Mouse (Mus musculus) midbrain, embryonic 13.5 days (tissue): ENCODE measurements at regions not wholly inside any gene's neighbourhood (a gene's known extent, or its start where the extent isn't known, plus 50 kb on each side); places are given as distances from the start of the nearest gene placed in this dataset.

Experiments
- ATAC-seq: fragments of 200-750 bp; cut with Nextera tagmentation; 2 replicates; pipeline ENCODE4 v1.8.0; 2017; ENCODE audit warnings: mild to moderate bottlenecking, moderate TSS enrichment, moderate library complexity
- H3K27ac ChIP-seq: fragments of 300-500 bp; sonication (generic); 2 replicates; pipeline ENCODE4 v1.5.1; 2015; ENCODE audit warnings: inconsistent platforms, mild to moderate bottlenecking, moderate library complexity
- H3K27me3 ChIP-seq: fragments of 300-500 bp; sonication (generic); 2 replicates; pipeline ENCODE4 v1.6.1; 2015; ENCODE audit warnings: mild to moderate bottlenecking, inconsistent platforms
- H3K36me3 ChIP-seq: fragments of 300-500 bp; sonication (generic); 2 replicates; pipeline ENCODE4 v1.6.1; 2015; ENCODE audit warnings: mild to moderate bottlenecking, inconsistent platforms
- H3K4me1 ChIP-seq: fragments of 300-500 bp; sonication (generic); replicated peaks from 2 replicates; pipeline ENCODE4 v1.6.1; 2015; ENCODE audit warnings: inconsistent platforms
- H3K4me2 ChIP-seq: fragments of 300-500 bp; sonication (generic); replicated peaks from 2 replicates; pipeline ENCODE4 v1.6.1; 2015; ENCODE audit warnings: moderate library complexity, mild to moderate bottlenecking, inconsistent platforms
- H3K4me3 ChIP-seq: fragments of 300-500 bp; sonication (generic); replicated peaks from 2 replicates; pipeline ENCODE4 v1.5.1; 2015; ENCODE audit warnings: mild to moderate bottlenecking, inconsistent platforms
- H3K9ac ChIP-seq: fragments of 300-500 bp; sonication (generic); replicated peaks from 2 replicates; pipeline ENCODE4 v1.6.1; 2015; ENCODE audit warnings: mild to moderate bottlenecking, inconsistent platforms
- H3K9me3 ChIP-seq: fragments of 300-500 bp; sonication (generic); 2 replicates; pipeline ENCODE4 v1.6.1; 2016; ENCODE audit warnings: mild to moderate bottlenecking, inconsistent platforms
- WGBS: fragments of 180-500 bp; shearing (Covaris S2); methylation state at CpG from one replicate; pipeline ENCODE4 v1.1.7; 2015; 5-methylcytosine and 5-hydroxymethylcytosine counted together

GRCm38 (mm10) chr10:122515698-122516097, 67.4 kb downstream of the Avpr1a start:
- no peak for ATAC-seq
- H3K4me1 ChIP-seq: no peaks in the 10 kb centered on the region
- H3K4me3 ChIP-seq: no peak overlapping the region
- H3K36me3 ChIP-seq: no peaks in the 10 kb centered on the region
- no peaks in the 10 kb centered on the region for H3K27me3 ChIP-seq
- H3K9me3 ChIP-seq: peaks cover 4% of the 10 kb centered on the region; the same call in 1 of the 2 replicates
- 92% methylated on average over 3 of the region's 3 CpGs for WGBS
- no peak overlapping the region for H3K9ac ChIP-seq
- H3K27ac ChIP-seq: no peak overlapping the region
- no peak overlapping the region for H3K4me2 ChIP-seq

GRCm38 (mm10) chr10:122519274-122519790, 71.0 kb downstream of the Avpr1a start:
- WGBS: 95% methylated on average over 4 of the region's 4 CpGs
- Histone ChIP-seq H3K36me3 (no peaks in the 10 kb centered on the region), H3K9ac (no peak overlapping the region), H3K27ac (no peak overlapping the region), H3K27me3 (no peaks in the 10 kb centered on the region), H3K4me2 (no peak overlapping the region), H3K9me3 (no peaks in the 10 kb centered on the region), H3K4me3 (no peak overlapping the region), H3K4me1 (no peaks in the 10 kb centered on the region)
- no peak for ATAC-seq

- H3K9me3 ChIP-seq: no peaks in the 10 kb centered on the region
- no peak for ATAC-seq
- H3K27me3 ChIP-seq: no peaks in the 10 kb centered on the region
- 93% methylated on average over 7 of the region's 7 CpGs for WGBS
- H3K4me3 ChIP-seq: no peak overlapping the region
- H3K4me1 ChIP-seq: no peaks in the 10 kb centered on the region
- H3K4me2 ChIP-seq: no peak overlapping the region
- no peaks in the 10 kb centered on the region for H3K36me3 ChIP-seq
- no peak overlapping the region for H3K27ac ChIP-seq
- no peak overlapping the region for H3K9ac ChIP-seq
These were observed 71.7 kb downstream of the Avpr1a start for GRCm38 (mm10) chr10:122519981-122520380.

GRCm38 (mm10) chr10:122522631-122523030, 74.3 kb downstream of the Avpr1a start:
- no peak overlapping the region for H3K9ac ChIP-seq
- H3K4me1 ChIP-seq: no peaks in the 10 kb centered on the region
- no peaks in the 10 kb centered on the region for H3K36me3 ChIP-seq
- no peak overlapping the region for H3K4me2 ChIP-seq
- no peak for ATAC-seq
- no peaks in the 10 kb centered on the region for H3K27me3 ChIP-seq
- H3K9me3 ChIP-seq: no peaks in the 10 kb centered on the region
- no peak overlapping the region for H3K4me3 ChIP-seq
- no peak overlapping the region for H3K27ac ChIP-seq
- WGBS: 82% methylated on average over 3 of the region's 3 CpGs

- 72% methylated on average over 7 of the region's 7 CpGs for WGBS
- Histone ChIP-seq H3K9me3 (no peaks in the 10 kb centered on the region), H3K27ac (no peak overlapping the region), H3K27me3 (no peaks in the 10 kb centered on the region), H3K9ac (no peak overlapping the region), H3K36me3 (no peaks in the 10 kb centered on the region), H3K4me3 (no peak overlapping the region), H3K4me2 (no peak overlapping the region), H3K4me1 (no peaks in the 10 kb centered on the region)
- no peak for ATAC-seq
These were observed 77.1 kb downstream of the Avpr1a start for GRCm38 (mm10) chr10:122525360-122525759.

- no peak overlapping the region for H3K4me3 ChIP-seq
- H3K4me2 ChIP-seq: no peak overlapping the region
- 77% methylated on average over 6 of the region's 6 CpGs for WGBS
- H3K9me3 ChIP-seq: no peaks in the 10 kb centered on the region
- no peaks in the 10 kb centered on the region for H3K4me1 ChIP-seq
- no peak overlapping the region for H3K9ac ChIP-seq
- H3K27me3 ChIP-seq: no peaks in the 10 kb centered on the region
- no peaks in the 10 kb centered on the region for H3K36me3 ChIP-seq
- ATAC-seq: no peak
- H3K27ac ChIP-seq: no peak overlapping the region
These were observed 77.5 kb downstream of the Avpr1a start for GRCm38 (mm10) chr10:122525807-122526206.

- Histone ChIP-seq H3K4me3 (no peak overlapping the region), H3K4me1 (no peaks in the 10 kb centered on the region), H3K9me3 (no peaks in the 10 kb centered on the region), H3K9ac (no peak overlapping the region), H3K27me3 (no peaks in the 10 kb centered on the region), H3K4me2 (no peak overlapping the region), H3K27ac (no peak overlapping the region), H3K36me3 (no peaks in the 10 kb centered on the region)
- WGBS: 80% methylated on average over 10 of the region's 10 CpGs
- ATAC-seq: no peak
These were observed 79.9 kb downstream of the Avpr1a start for GRCm38 (mm10) chr10:122528222-122528621.

GRCm38 (mm10) chr10:122528973-122529703, 80.8 kb downstream of the Avpr1a start:
- WGBS: 43% methylated on average over 4 of the region's 4 CpGs
- Histone ChIP-seq H3K9ac (no peak overlapping the region), H3K36me3 (no peaks in the 10 kb centered on the region), H3K27me3 (no peaks in the 10 kb centered on the region), H3K4me1 (no peaks in the 10 kb centered on the region), H3K27ac (no peak overlapping the region), H3K9me3 (no peaks in the 10 kb centered on the region), H3K4me2 (no peak overlapping the region), H3K4me3 (no peak overlapping the region)
- no peak for ATAC-seq

- Histone ChIP-seq H3K4me1 (no peaks in the 10 kb centered on the region), H3K4me3 (no peak overlapping the region), H3K36me3 (no peaks in the 10 kb centered on the region), H3K9ac (no peak overlapping the region), H3K27ac (no peak overlapping the region), H3K9me3 (no peaks in the 10 kb centered on the region), H3K27me3 (no peaks in the 10 kb centered on the region), H3K4me2 (no peak overlapping the region)
- ATAC-seq: no peak
- WGBS: 88% methylated on average over 5 of the region's 5 CpGs
These were observed 86.4 kb downstream of the Avpr1a start for GRCm38 (mm10) chr10:122534714-122535113.

GRCm38 (mm10) chr10:122535137-122535536, 86.8 kb downstream of the Avpr1a start:
- ATAC-seq: no peak
- Histone ChIP-seq H3K9ac (no peak overlapping the region), H3K27me3 (no peaks in the 10 kb centered on the region), H3K36me3 (no peaks in the 10 kb centered on the region), H3K27ac (no peak overlapping the region), H3K4me3 (no peak overlapping the region), H3K4me1 (no peaks in the 10 kb centered on the region), H3K9me3 (no peaks in the 10 kb centered on the region), H3K4me2 (no peak overlapping the region)
- 82% methylated on average over 5 of the region's 5 CpGs for WGBS

- 75% methylated on average over 7 of the region's 7 CpGs for WGBS
- Histone ChIP-seq H3K9me3 (no peaks in the 10 kb centered on the region), H3K27ac (no peak overlapping the region), H3K4me2 (no peak overlapping the region), H3K9ac (no peak overlapping the region), H3K27me3 (no peaks in the 10 kb centered on the region), H3K4me1 (no peaks in the 10 kb centered on the region), H3K4me3 (no peak overlapping the region), H3K36me3 (no peaks in the 10 kb centered on the region)
- no peak for ATAC-seq
These were observed 91.4 kb downstream of the Avpr1a start for GRCm38 (mm10) chr10:122539655-122540054.

- H3K27me3 ChIP-seq: no peaks in the 10 kb centered on the region
- 66% methylated on average over 9 of the region's 9 CpGs for WGBS
- no peaks in the 10 kb centered on the region for H3K9me3 ChIP-seq
- H3K36me3 ChIP-seq: no peaks in the 10 kb centered on the region
- H3K9ac ChIP-seq: no peak overlapping the region
- no peak for ATAC-seq
- no peak overlapping the region for H3K4me3 ChIP-seq
- no peak overlapping the region for H3K4me2 ChIP-seq
- no peaks in the 10 kb centered on the region for H3K4me1 ChIP-seq
- H3K27ac ChIP-seq: no peak overlapping the region
These were observed 94.3 kb downstream of the Avpr1a start for GRCm38 (mm10) chr10:122542573-122542972.
